Mouse (Mus musculus) Muller cell, postnatal 12 days (primary cell): ENCODE results near the gene Carhsp1.

Source experiments
- DNase-seq: peaks from one replicate; pipeline ENCODE4 v3.0.0-alpha.2; 2015; ENCODE audit errors: inconsistent ontology term

The Carhsp1 gene

DNA sequence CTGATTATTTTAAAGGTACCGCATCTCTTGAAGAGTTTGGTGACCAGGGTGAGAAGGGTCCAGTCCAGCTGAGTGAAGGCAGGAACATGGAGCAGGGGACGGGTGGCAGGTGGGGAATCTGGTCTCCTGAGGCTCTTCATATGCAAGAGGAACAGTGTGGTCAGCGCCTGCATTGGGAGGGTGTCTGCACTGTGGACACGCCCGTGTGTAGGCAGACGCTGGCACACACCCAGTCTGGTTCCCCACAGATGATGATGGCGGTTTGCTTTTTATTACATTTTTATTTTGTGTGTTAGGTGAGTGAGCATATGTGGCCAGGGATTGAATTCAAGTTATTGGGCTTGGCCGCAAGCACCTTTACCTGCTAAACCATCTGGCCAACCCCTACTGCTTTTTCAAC is 3.6 kb upstream of the Carhsp1 start:
- DNase-seq = no peak

DNA sequence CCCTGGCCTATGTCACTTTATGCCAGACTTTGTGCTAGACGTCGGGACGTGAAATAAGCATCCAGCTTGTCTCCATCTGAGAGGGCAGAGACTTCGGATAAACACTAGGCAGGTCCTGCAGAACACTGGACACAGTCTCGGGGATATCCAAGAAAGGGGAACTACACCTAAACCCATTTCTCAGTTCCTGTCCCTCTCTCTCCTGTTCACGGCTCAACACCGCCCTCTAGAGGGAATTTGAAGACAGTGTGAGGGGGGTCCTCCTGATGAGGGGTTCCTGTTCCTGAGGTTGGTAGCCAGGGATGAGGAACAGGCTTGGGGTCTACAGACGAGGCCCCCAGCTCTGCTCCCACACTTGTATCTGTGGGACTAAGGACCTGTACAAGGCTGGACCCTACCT is 2.2 kb upstream of the Carhsp1 start:
- peak; percentile 67 for DNase-seq

DNA sequence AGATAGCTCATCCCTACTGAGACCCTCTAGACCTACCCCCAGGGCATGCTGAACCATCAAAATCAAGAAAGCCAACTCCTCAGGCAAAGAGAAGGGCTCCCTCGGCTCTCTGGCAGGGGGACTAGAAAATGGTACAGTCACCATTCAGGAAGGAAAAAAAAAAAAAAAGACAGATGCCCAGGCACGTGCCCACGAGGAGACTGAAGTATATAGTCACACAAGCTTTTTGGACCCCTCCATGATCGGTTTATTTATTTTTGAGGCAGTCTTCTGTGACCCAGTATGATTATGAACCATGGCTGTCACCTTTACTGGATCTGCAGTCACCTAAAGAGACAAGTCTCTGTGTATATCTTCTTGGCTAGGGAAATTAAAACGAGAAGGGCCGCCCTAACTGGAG is 1.4 kb upstream of the Carhsp1 start:
- DNase-seq = no peak

DNA sequence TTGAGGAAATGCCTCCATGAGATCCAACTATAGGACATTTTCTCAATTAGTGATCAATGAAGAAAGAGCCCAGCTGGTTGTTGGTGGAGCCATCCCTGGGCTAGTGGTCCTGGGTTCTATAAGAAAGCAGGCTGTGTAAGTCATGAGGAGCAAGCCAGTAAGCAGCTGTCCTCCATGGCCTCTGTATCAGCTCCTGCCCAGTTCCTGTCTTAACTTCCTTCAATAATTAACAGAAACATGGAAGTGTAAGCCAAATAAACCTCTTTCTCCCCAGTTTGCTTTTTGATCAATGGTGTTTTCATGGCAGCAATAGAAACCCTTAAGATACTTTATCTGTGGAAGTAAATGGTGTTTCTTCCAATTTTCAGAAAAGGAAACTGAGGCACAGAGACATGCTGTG is 856 bp upstream of the Carhsp1 start:
- no peak for DNase-seq

DNA sequence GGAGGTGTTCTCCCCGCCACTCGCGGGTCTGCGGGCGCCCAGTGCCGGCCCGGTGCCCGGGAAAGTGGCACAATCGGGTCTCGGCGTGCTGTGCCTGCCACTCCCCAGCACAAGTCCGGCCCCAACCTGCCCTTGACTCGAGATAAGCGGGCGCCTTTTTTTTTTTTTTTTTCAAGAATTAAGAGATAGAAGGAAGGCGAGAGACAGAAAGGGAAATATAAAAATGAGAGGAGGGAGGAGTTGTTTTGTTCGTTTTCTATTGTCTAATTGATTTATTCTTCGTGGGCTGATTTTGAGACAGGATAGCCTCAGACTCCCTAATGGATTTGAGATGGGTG is 364 bp upstream of the Carhsp1 start:
- DNase-seq = no peak

DNA sequence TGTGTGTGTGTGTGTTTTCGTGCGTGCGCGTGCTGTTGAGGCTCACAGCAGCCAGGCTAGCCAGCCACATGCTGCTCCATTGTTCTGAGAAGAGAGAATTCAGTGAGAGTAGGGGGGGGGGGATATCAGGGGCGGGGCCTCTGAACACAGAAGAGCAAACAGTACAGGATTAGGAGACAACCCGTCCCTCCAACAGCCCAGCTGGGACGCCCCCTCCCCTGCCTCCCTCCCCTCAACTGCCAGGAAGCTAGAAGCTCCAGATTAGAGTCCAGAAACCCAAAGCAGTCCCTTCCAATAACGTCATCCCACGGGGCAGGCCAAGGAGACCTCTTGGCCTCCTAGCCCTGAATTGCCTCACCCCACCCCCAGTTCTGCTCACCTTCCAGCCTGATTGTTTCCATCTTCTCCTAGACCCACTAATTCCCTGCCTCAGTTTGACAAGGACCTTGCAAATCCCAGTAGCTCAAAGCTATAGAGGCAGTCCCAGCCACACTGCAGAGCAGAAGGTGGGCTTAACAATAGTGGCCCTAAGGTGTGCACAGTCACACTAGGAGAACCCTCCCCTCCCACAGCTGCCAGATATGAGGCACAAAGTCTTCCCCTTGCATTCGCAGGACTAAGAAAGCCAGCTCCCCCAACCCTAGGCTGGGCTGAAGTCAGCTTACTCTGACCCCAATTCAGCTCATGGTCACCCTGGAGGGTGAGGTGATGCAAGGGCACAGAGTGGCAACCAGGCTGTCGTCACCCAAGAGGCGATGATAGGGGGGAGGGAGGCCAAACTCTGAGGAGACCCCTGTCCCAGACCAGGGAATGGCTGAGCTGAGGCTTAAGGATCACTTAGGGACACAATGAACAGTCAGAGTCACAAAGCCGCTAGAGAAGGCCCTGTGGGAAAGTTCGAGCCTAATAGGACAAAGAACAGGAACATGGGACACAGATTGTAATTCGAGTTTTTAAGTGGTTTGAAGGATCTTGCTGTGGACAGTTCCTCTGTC is 1.6 kb downstream of the Carhsp1 start:
- peak; percentile 57 for DNase-seq

DNA sequence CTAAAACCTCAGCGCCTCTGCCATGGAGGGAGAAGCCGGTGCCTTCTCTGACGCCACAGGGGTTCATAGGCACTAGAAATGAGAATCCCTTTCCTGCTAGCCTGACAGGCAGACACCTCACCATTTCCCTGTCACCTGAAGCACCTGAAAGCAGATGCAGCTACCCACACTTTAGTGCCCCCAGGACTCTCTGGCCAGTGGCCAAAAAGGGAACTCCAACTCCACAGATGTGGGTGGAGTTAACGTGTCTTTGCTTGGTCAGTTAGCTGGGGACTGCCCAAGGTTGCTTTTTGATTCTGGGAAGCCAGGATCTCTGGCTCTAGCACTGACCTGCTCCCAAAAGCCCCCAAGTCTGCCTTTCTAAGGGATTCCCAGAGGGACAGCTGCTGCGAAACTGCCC is 2.5 kb downstream of the Carhsp1 start:
- no peak for DNase-seq

DNA sequence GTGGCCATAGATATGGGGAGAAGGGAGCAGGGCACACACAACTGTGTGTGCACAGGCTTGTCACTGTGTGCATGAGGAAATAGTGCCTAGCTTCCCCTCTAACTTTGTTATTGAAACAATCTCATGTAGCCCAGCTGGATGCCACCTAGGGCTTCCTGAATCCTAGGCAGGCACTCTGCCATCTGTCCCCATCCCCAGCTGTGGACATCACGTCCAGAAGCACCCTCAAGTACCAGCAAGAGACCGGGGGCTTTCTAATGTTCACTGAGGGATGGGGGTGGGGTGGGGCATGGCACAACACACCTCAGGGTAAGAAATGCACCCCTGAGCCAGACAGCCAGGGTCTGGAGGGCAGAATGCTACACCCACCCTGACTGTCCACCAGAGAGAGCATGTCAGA is 3.6 kb downstream of the Carhsp1 start:
- no peak for DNase-seq

DNA sequence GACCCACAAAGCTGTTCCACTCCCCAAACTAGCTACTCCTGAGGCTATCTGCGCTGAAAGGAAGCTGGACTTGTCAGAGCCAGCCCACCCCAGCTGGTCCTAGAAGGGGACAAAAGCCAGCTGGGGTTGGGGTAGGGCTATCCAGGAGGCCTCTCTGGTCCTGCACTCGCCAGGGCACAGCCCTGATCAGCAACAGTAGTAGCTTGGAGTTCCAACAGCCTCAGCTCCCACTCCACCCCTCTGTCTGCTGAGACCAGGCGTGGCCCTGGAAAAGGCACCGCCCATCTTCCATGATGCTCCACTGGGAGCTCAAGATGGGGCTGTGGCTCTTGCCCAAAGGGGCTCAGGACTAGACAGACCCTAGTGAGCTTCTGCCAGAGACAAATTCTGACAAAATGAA is 4.1 kb downstream of the Carhsp1 start:
- DNase-seq = no peak

DNA sequence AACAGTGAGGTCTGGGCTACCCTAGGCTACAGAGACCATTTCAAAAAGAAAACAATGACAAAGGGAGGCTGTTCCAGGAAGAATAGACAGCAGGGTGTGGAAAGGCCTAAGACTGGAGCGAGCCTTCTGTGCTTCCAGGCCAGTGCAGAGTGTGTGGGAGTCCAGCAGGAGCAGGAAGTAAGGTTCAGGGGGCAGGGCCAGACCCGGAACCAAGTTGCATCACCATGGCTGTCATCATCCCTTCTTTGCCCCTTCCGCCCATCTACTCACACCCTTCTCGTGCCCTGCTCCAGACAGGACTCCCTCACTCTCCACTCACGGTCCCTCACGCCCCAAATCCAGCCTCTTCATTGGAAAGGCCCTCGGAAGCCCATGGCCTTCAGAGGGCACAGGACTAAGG is 4.7 kb downstream of the Carhsp1 start:
- no peak for DNase-seq

DNA sequence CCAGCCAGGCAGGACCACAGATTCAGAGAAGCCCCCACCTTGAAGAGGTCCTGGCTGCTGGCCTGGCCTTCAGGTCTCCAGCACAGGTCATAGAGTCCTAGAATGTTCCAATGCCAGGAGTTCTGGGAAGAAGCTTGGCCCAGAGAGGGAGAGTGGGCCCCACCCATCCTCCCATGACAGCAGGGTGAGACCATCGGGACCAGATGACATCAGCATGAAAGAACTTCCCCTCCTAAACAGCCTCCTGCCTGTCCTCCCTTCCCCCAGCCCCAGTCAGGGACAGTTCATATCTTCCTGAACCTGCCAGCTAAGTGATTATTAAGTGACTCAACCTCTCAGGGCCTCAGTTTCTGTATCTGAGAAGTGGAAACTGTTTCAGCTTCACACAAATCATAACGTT is 5.5 kb downstream of the Carhsp1 start:
- peak; percentile 80 for DNase-seq

DNA sequence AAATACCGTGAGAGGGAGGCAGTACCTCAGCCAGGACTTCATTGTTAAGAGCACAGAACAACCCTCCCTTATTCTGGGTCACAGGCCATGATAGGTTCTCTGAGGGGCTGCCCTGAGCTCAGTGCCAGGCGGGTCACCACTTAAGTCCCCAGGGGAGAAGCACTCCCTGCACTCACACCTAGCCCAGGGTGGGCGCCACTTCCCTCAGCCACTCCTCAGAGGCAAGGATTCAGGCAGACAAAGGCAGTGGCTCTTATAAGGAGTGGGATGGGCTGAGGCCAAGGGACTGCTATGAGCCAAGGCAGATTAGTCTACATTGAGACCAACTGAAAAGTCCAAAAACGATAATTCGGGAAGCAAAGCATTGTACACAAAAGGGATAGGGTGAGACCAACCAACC is 6.6 kb downstream of the Carhsp1 start:
- no peak for DNase-seq

DNA sequence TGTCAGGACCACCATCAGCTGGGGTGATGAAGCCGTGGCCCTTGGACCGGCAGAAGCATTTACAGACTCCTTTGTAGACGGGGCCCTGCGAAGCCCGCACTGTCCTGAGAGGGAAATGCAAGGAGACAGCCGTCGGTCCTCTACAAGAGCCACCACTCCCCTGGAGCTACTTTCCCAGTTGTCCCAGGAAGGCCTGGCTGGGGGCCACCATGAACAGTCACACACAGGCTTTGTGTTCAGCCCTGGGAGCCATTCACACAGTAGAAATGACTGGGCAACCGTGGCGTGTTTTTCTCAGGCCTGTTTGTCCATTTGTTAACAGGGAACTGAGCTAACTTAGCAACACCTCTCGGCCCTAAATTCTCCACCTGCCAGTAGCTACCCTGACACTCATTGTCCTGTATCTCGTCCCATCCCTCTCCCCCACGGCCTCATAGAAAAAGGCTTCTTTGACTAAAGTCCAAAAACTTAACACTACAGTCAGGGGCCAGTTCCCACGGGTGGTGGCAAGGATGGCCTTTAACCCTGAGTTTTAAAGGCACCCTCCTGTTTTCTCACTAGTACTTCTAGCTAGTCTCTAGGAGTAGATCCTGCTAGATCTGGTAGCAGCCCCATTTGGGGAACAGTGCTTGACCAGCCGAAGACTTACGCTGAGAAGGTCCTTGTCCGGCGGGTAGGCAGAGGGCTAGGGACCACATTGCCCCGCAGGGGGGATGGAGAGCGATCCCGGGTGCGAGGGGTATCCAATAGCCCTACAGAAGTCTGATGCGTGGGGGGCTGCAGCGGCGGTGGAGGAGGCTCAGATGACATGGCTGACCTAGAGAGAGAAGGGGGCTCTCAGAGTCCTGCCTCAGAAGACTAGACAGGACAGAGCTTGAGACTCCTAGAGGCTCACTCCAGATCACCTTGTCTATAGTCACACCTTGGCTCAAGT is 8.1 kb downstream of the Carhsp1 start:
- peak; percentile 78 for DNase-seq

DNA sequence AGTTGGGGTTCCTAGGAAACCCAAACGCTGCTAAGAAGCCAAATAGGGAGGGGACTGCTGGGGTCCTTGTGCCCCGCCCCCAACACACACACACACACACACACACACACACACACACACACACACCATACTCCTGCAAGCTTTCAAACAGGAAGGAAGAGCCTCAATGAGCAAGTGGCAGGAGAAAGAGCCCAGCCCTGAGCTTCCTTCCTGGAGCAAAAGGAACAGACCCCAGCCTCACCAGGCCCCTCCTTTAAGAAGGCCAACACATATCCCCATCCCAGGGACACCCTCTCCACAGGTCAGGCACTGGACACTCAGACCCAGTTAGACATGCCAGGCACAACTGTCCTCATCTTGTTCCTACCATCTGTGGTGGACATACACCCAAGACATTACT is 8.9 kb downstream of the Carhsp1 start:
- DNase-seq = no peak

DNA sequence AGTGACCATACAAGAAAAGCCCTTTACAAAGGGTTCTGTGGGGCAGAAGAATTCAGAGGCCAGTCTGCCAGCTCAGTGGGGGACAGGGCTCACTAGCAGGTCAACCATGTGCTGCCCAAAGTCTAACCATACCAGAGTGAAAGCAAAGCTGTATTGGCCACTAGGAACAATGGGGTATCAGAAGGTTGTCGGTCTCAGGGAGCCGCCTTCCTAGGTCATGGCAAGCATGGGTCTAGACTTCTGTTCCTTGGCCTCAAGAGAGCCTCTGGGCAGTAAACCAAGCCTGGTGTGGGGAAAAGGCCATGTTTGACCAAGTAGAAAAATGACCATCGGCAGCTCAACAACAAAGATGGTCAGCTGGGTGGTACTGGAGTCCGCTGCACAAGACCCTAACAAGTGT is 13.2 kb downstream of the Carhsp1 start:
- DNase-seq = peak; percentile 74

DNA sequence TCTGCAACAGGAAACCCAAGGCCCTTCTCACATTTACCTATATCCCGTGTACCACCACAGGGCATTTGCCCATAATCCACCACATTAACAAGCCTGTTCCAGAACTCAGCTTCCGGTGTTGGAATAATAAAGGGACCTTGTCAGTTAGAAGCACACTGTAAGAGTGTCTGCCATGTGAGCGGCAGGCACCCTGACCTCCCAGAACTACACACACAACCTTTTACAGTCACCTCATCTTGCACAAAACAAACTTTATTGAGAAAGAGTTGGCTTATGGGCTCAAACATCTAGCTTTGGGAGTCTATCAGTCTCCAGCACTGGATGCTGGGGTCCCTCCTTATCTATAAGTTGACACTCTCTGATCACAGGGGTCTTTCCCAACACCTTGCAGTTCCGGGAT is 13.6 kb downstream of the Carhsp1 start:
- no peak for DNase-seq

DNA sequence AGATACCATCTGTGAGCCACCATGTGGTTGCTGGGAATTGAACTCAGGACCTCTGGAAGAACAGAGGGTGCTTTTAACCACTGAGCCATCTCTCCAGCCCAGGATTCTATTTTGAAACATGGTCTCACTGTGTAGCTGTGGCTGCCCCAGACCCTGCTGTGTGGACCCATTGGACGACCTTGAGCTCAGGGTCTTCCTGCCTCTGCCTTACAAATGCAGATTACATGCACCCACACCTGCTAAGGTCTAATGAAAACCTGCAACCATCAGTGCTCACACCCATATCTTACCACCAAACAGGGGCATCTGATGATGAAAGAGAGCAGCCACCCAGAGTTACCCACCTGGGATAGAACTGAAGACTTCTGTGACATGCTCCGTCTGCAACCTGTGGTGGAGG is 15.7 kb downstream of the Carhsp1 start:
- no peak for DNase-seq

DNA sequence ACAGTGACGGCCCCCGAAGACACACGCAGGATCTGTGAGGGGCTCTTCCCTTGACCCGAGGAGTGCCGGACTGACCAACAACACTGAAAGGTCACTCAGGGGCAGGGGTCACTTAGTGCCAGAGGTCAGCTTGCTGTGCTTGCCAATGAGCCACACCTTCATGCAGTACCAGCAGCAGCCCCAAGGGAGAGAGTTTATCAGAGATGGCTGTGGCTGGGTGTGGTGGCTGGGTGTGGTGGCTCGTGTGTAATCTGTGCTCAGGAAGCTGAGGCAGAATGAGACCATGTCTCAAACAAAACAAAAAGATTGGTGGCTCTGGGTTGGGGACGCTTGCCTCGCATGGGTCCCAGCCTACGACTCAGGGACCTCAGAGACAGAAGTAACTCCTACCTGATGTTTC is 16.4 kb downstream of the Carhsp1 start:
- no peak for DNase-seq

DNA sequence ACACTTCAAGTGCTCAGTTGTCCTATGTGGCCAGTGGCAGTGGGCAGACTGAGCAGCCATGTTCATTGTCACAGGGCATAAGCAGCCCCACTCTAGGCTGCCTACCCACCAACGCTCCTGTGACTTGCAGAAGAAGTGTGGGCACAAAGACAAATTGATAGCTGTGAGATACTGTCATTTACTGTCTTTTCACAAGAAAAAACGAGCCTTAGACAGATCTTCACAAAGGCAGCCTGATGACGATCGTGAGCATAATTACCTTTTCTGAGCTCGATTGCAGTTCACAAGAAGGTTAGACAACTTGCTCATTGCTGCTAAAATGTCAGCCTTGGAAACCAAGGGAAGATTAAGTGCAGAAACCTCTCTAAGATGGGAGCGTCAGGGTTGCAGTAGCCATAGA is 16.8 kb downstream of the Carhsp1 start:
- no peak for DNase-seq

DNA sequence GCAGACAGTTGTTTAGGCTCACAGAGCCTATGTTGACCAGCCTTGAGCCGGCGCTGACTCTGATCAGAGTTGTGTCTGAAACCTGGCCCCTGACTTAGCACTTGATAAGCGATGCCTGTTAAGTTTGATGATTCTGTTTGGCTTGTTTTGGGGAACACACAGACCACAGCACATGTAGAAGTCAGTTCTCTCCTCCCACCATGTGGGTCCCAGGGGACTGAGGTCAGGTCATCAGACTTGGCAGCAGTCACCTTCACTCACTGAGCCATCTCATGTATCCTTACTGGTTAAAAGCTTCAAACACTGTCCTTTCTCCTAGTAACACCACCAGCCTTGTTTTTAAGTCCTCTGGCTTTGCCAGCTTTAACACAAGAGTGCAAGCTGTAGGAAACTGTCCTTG is 21.9 kb downstream of the Carhsp1 start:
- DNase-seq = no peak

DNA sequence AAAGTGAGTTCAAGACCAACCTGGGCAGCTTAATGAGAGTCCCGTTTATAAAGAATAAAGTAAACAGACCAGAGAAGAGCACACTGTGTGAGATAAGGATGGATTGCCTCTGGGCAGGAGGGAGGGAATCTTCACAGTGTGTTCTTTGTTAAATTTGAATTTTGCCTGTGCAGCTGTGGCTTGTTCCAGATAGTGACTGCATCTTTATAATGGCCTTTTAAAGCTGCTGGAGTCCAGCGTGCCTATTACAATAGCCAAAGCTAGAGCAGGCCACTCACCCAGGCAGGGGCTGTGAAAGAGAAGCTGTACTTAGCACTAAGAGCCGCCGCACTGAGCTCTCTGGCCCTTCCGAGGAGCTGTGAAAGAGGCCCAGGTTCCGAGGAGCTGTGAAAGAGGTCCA is 26.4 kb downstream of the Carhsp1 start:
- DNase-seq = no peak

DNA sequence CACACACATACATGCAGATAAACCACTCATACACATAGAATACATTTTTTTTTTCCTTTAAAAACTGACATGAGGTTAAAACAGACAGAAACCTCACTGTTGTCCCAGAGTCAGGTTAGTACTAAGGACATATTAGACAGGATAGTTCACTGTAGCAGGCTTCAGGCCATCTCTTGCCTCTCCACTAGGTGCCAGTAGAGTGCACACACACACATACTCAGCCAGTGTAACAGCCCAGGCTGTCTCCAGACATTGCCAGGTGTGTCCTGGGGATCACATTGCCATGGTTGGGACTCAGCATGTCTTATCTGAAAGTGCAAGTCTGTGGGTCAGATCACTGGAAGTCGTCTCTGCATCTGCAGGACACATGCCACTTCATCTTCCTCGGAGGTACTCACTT is 28.1 kb downstream of the Carhsp1 start:
- DNase-seq = no peak
